Mouse (Mus musculus): ENCODE results near the gene Gemin6. TPM values are rescaled to one million over a fixed set of nuclear protein-coding genes. Genes with fewer than 3 reads are reported as not detected.
"Not testable (repeated sequence)": the region's sequence is repeated elsewhere in the genome, so short reads cannot be mapped to it uniquely, and the experiment has no call there.

Gene Gemin6
- polyA plus RNA-seq, 1 experiment from 2014 or later, result 24.7 TPM

- Histone ChIP-seq H3K9ac (peak overlapping the region; percentile 99), H3K36me3 (peaks cover 43% of the 10 kb centered on the region), H3K4me1 (peaks cover 22% of the 10 kb centered on the region), H3K4me3 (peak overlapping the region; percentile 89), H3K27me3 (replicated peaks) (no peaks in the 10 kb centered on the region), H3K27ac (replicated peaks) (peak overlapping the region; percentile 99), H3K4me2 (peak overlapping the region; percentile 95), H3K9me3 (no peaks in the 10 kb centered on the region)
- under 1% methylated on average over 36 of the region's 36 CpGs for WGBS
- peak; percentile 65; the same call in 1 of the 2 replicates for ATAC-seq (ENCODE audit: extremely low read depth, insufficient number of reproducible peaks, low FRiP score, low TSS enrichment)
Measured at GRCm38 (mm10) chr17:80206301-80206670, 18.0 kb upstream of the Gemin6 start.

GRCm38 (mm10) chr17:80206671-80207581 lies 17.3 kb upstream of the Gemin6 start, which contains the start of the genes Srsf7 and Ttc39d:
Srsf7 (minus strand) TSS chr17:80207307.
Ttc39d (plus strand) TSS chr17:80207460.
- Histone ChIP-seq H3K27ac (replicated peaks) (peak within 1 kb of the TSS; percentile 99), H3K4me2 (peak within 1 kb of the TSS; percentile 95), H3K27me3 (replicated peaks) (no peaks in the 10 kb centered on the region), H3K4me3 (peak within 1 kb of the TSS; percentile 89), H3K9ac (peak within 1 kb of the TSS; percentile 99), H3K36me3 (peaks cover 37% of the 10 kb centered on the region), H3K4me1 (peaks cover 22% of the 10 kb centered on the region), H3K9me3 (no peaks in the 10 kb centered on the region)
- ATAC-seq (ENCODE audit: extremely low read depth, insufficient number of reproducible peaks, low FRiP score, low TSS enrichment), result peak; percentile 82
- WGBS, result under 1% methylated on average over 88 of the region's 95 CpGs

- H3K36me3 ChIP-seq; H3K27me3 ChIP-seq (replicated peaks); H3K4me1 ChIP-seq; H3K4me2 ChIP-seq; H3K4me3 ChIP-seq; ATAC-seq (ENCODE audit: extremely low read depth, insufficient number of reproducible peaks, low FRiP score, low TSS enrichment); H3K9me3 ChIP-seq; H3K9ac ChIP-seq; H3K27ac ChIP-seq (replicated peaks): not testable (repeated sequence)
- 95% methylated on average over 4 of the region's 4 CpGs for WGBS
Measured at GRCm38 (mm10) chr17:80213998-80214397, 10.2 kb upstream of the Gemin6 start.

- no peak overlapping the region for H3K27ac ChIP-seq (replicated peaks)
- H3K9ac ChIP-seq, result 0 out of 2 replicates have a peak overlapping the region, but pooled peaks have one; percentile 34
- no peak overlapping the region for H3K4me2 ChIP-seq
- H3K4me3 ChIP-seq, result no peak overlapping the region
- H3K9me3 ChIP-seq, result no peaks in the 10 kb centered on the region
- WGBS, result 46% methylated on average over 2 of the region's 2 CpGs
- no peaks in the 10 kb centered on the region for H3K36me3 ChIP-seq
- no peak for ATAC-seq (ENCODE audit: extremely low read depth, insufficient number of reproducible peaks, low FRiP score, low TSS enrichment)
- no peaks in the 10 kb centered on the region for H3K27me3 ChIP-seq (replicated peaks)
- peaks cover 16% of the 10 kb centered on the region for H3K4me1 ChIP-seq
Measured at GRCm38 (mm10) chr17:80220131-80220530, 4.1 kb upstream of the Gemin6 start.

- Histone ChIP-seq H3K36me3 (no peaks in the 10 kb centered on the region), H3K4me2 (no peak overlapping the region), H3K4me1 (peaks cover 16% of the 10 kb centered on the region), H3K9ac (no peak overlapping the region), H3K27ac (replicated peaks) (no peak overlapping the region), H3K27me3 (replicated peaks) (no peaks in the 10 kb centered on the region), H3K9me3 (no peaks in the 10 kb centered on the region), H3K4me3 (no peak overlapping the region)
- no peak for ATAC-seq (ENCODE audit: extremely low read depth, insufficient number of reproducible peaks, low FRiP score, low TSS enrichment)
- 67% methylated on average over 9 of the region's 9 CpGs for WGBS
Measured at GRCm38 (mm10) chr17:80221202-80221601, 3.0 kb upstream of the Gemin6 start.

GRCm38 (mm10) chr17:80221890-80222628 lies 2.2 kb upstream of the Gemin6 start:
- no peak overlapping the region for H3K4me2 ChIP-seq
- no peak overlapping the region for H3K9ac ChIP-seq
- no peak overlapping the region for H3K4me3 ChIP-seq
- no peak for ATAC-seq (ENCODE audit: extremely low read depth, insufficient number of reproducible peaks, low FRiP score, low TSS enrichment)
- 46% methylated on average over 3 of the region's 3 CpGs for WGBS
- H3K27ac ChIP-seq (replicated peaks), result no peak overlapping the region
- H3K4me1 ChIP-seq, result peaks cover 16% of the 10 kb centered on the region
- H3K27me3 ChIP-seq (replicated peaks), result no peaks in the 10 kb centered on the region
- no peaks in the 10 kb centered on the region for H3K9me3 ChIP-seq
- no peaks in the 10 kb centered on the region for H3K36me3 ChIP-seq

- Histone ChIP-seq H3K36me3 (peaks cover 11% of the 10 kb centered on the region; the same call in 1 of the 2 replicates), H3K4me2 (peak overlapping the region; percentile 73), H3K27ac (replicated peaks) (peak overlapping the region; percentile 86), H3K9ac (peak overlapping the region; percentile 82), H3K4me1 (peaks cover 16% of the 10 kb centered on the region), H3K9me3 (no peaks in the 10 kb centered on the region), H3K4me3 (peak overlapping the region; percentile 63), H3K27me3 (replicated peaks) (no peaks in the 10 kb centered on the region)
- 4% methylated on average over 9 of the region's 9 CpGs for WGBS
- ATAC-seq (ENCODE audit: extremely low read depth, insufficient number of reproducible peaks, low FRiP score, low TSS enrichment), result no peak
Measured at GRCm38 (mm10) chr17:80223829-80224228, 412 bp upstream of the Gemin6 start.

- H3K9ac ChIP-seq, result peak overlapping the region; percentile 82
- H3K4me2 ChIP-seq, result peak overlapping the region; percentile 73
- not testable (repeated sequence) for ATAC-seq (ENCODE audit: extremely low read depth, insufficient number of reproducible peaks, low FRiP score, low TSS enrichment); H3K27me3 ChIP-seq (replicated peaks); H3K9me3 ChIP-seq
- peaks cover 13% of the 10 kb centered on the region for H3K4me1 ChIP-seq
- H3K36me3 ChIP-seq, result peaks cover 17% of the 10 kb centered on the region
- H3K27ac ChIP-seq (replicated peaks), result peak overlapping the region; percentile 86
- 43% methylated on average over 5 of the region's 5 CpGs for WGBS
- peak overlapping the region; percentile 63 for H3K4me3 ChIP-seq
Measured at GRCm38 (mm10) chr17:80225142-80225541, 901 bp downstream of the Gemin6 start.

- Histone ChIP-seq H3K4me3 (no peak overlapping the region), H3K27ac (replicated peaks) (no peak overlapping the region), H3K9me3 (no peaks in the 10 kb centered on the region), H3K27me3 (replicated peaks) (no peaks in the 10 kb centered on the region), H3K4me2 (no peak overlapping the region), H3K4me1 (peaks cover 5% of the 10 kb centered on the region), H3K36me3 (peaks cover 20% of the 10 kb centered on the region), H3K9ac (no peak overlapping the region)
- WGBS, result 79% methylated on average over 2 of the region's 2 CpGs
- ATAC-seq (ENCODE audit: extremely low read depth, insufficient number of reproducible peaks, low FRiP score, low TSS enrichment), result no peak
Measured at GRCm38 (mm10) chr17:80229396-80229795, 5.2 kb downstream of the Gemin6 start.

GRCm38 (mm10) chr17:80233844-80234243 lies 9.6 kb downstream of the Gemin6 start:
- H3K9me3 ChIP-seq, result no peaks in the 10 kb centered on the region
- no peak for ATAC-seq (ENCODE audit: extremely low read depth, insufficient number of reproducible peaks, low FRiP score, low TSS enrichment)
- H3K36me3 ChIP-seq, result peaks cover 29% of the 10 kb centered on the region
- no peak overlapping the region for H3K4me3 ChIP-seq
- WGBS, result 92% methylated on average over 5 of the region's 5 CpGs
- no peak overlapping the region for H3K27ac ChIP-seq (replicated peaks)
- H3K4me1 ChIP-seq, result no peaks in the 10 kb centered on the region
- no peaks in the 10 kb centered on the region for H3K27me3 ChIP-seq (replicated peaks)
- H3K9ac ChIP-seq, result no peak overlapping the region
- no peak overlapping the region for H3K4me2 ChIP-seq

GRCm38 (mm10) chr17:80234376-80234775 lies 10.1 kb downstream of the Gemin6 start:
- Histone ChIP-seq H3K4me2 (no peak overlapping the region), H3K36me3 (peaks cover 30% of the 10 kb centered on the region), H3K9me3 (no peaks in the 10 kb centered on the region), H3K4me3 (no peak overlapping the region), H3K27ac (replicated peaks) (no peak overlapping the region), H3K4me1 (no peaks in the 10 kb centered on the region), H3K27me3 (replicated peaks) (no peaks in the 10 kb centered on the region), H3K9ac (no peak overlapping the region)
- WGBS, result 79% methylated on average over 7 of the region's 7 CpGs
- ATAC-seq (ENCODE audit: extremely low read depth, insufficient number of reproducible peaks, low FRiP score, low TSS enrichment), result no peak
